Mouse (Mus musculus): ENCODE measurements at regions not wholly inside any gene's neighbourhood (a gene's known extent, or its start where the extent isn't known, plus 50 kb on each side); places are given as distances from the start of the nearest gene placed in this dataset.

DNA sequence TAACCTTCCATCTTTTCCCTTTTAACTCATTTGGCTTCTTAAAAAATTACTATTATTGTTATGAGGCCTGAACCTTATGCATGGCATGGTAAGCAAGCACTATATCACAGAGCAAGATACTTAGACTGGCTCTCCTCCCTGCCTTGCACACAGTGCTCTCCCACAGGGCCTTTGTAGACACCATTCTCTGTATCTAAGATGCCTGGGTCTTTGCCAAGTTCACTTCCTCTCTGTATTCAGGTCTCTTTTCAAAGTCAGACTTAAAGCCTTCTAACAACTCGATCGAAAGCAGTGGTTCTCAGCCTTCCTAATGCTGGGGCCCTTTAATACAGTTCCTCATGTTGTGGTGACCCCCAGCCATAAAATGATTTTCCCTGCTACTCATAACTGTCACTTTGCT, 65.9 kb downstream of the Kcnrg start:
- TF ChIP-seq TAL1 (IDR thresholded peaks at IDR 0.05; ENCODE audit: low read length) (no peak), GATA1 (IDR thresholded peaks at IDR 0.05; ENCODE audit: low read length) (no peak)

All from erythroblast, embryonic 14.5 days (primary cell).